In genomic region chr8:94870003-94870402, GRCm38 (mm10) we compare ENCODE assay signal across 9 mouse cellular contexts. TPM values are rescaled to one million over a fixed set of nuclear protein-coding genes. Genes with fewer than 3 reads are reported as not detected.
DNase-seq lines count a peak whose midpoint lies in the region; ATAC-seq and TF ChIP-seq lines count a peak whose summit lies in the region.
"Had no signal": no experiment of that assay in that cellular context is flagged by ENCODE, and none has a peak within 500 bp of the region (broad histone marks: within the 10 kb centered on the region; RNA-seq: fewer than 3 reads in every experiment).

No protein-coding gene starts in this region.

- H3K27ac ChIP-seq in liver, embryonic 12.5 days: no peak overlapping the region
- no peak overlapping the region for H3K27ac ChIP-seq in liver, postnatal 0 days (ENCODE audit: low read depth)
- peak overlapping the region; percentile 70; the same call in 1 of the 2 replicates for H3K27ac ChIP-seq in forebrain, embryonic 16.5 days (ENCODE audit: low read length)
- H3K27ac ChIP-seq in limb, embryonic 10.5 days: peak overlapping the region; percentile 84
- no peak overlapping the region for H3K27ac ChIP-seq in olfactory bulb, adult 2 months (ENCODE audit: insufficient read depth, low read depth, low read length)

- peaks cover 85% of the 10 kb centered on the region for H3K4me1 ChIP-seq in liver, embryonic 12.5 days
- peaks cover 15% of the 10 kb centered on the region for H3K4me1 ChIP-seq in liver, postnatal 0 days (ENCODE audit: insufficient read depth)
- peaks cover 49% of the 10 kb centered on the region for H3K4me1 ChIP-seq in forebrain, embryonic 16.5 days (replicated peaks; ENCODE audit: control insufficient read depth, insufficient read depth, low read length)
- H3K4me1 ChIP-seq in limb, embryonic 10.5 days: peaks cover 64% of the 10 kb centered on the region
- H3K4me1 ChIP-seq in olfactory bulb, adult 2 months (ENCODE audit: control insufficient read depth, insufficient read depth, low read length): peaks cover 53% of the 10 kb centered on the region

- peaks cover 49% of the 10 kb centered on the region for H3K27me3 ChIP-seq in liver, embryonic 12.5 days (replicated peaks)
- H3K27me3 ChIP-seq in liver, postnatal 0 days (ENCODE audit: insufficient read depth, low read length): peaks cover 21% of the 10 kb centered on the region
- no peaks in the 10 kb centered on the region for H3K27me3 ChIP-seq in forebrain, embryonic 16.5 days (replicated peaks; ENCODE audit: control insufficient read depth, insufficient read depth, low read length)
- H3K27me3 ChIP-seq in limb, embryonic 10.5 days (ENCODE audit: low read depth, poor library complexity, severe bottlenecking): peaks cover 13% of the 10 kb centered on the region; the same call in 1 of the 2 replicates
- H3K27me3 ChIP-seq: Patski had no signal

- no peak for TF ChIP-seq CTCF in liver, postnatal 0 days (IDR thresholded peaks at IDR 0.05; ENCODE audit: low read depth)
- no peak for TF ChIP-seq CTCF in olfactory bulb, adult 2 months (IDR thresholded peaks at IDR 0.05; ENCODE audit: insufficient read depth, low read depth, low read length)

- H3K4me2 ChIP-seq in liver, embryonic 12.5 days: peak overlapping the region; percentile 68
- no peak overlapping the region for H3K4me2 ChIP-seq in liver, postnatal 0 days (ENCODE audit: low read depth, low read length)
- H3K4me2 ChIP-seq in forebrain, embryonic 16.5 days (ENCODE audit: low read length): peak overlapping the region; percentile 77

- DNase-seq in liver, postnatal 0 days: no peak
- no peak for DNase-seq in limb, embryonic 10.5 days (ENCODE audit: low spot score)
- no peak for DNase-seq in right cerebral cortex, adult 18-20 months
- DNase-seq in layer of hippocampus, adult 8-10 months (ENCODE audit: low spot score in 2 of 2): no peak
- no peak for DNase-seq in testis, postnatal 14 days (ENCODE audit: low spot score)

- no peak overlapping the region for H3K4me3 ChIP-seq in liver, embryonic 12.5 days
- H3K4me3 ChIP-seq in liver, postnatal 0 days (ENCODE audit: low read depth, low read length): no peak overlapping the region
- H3K4me3 ChIP-seq in forebrain, embryonic 16.5 days (replicated peaks; ENCODE audit: low read length): peak overlapping the region; percentile 66
- peak overlapping the region; percentile 53 for H3K4me3 ChIP-seq in limb, embryonic 10.5 days
- peak overlapping the region; percentile 48 for H3K4me3 ChIP-seq in olfactory bulb, adult 2 months (ENCODE audit: insufficient read depth, low read depth, low read length)

- H3K9me3 ChIP-seq in liver, embryonic 12.5 days (replicated peaks): no peaks in the 10 kb centered on the region
- H3K9me3 ChIP-seq in liver, postnatal 0 days (ENCODE audit: low read length): no peaks in the 10 kb centered on the region
- no peaks in the 10 kb centered on the region for H3K9me3 ChIP-seq in forebrain, embryonic 16.5 days (ENCODE audit: control insufficient read depth, low read length)
- H3K9me3 ChIP-seq in limb, embryonic 10.5 days (replicated peaks): no peaks in the 10 kb centered on the region

- WGBS in liver, embryonic 12.5 days (ENCODE audit: insufficient replicate concordance): 55% methylated on average over 4 of the region's 4 CpGs
- WGBS in liver, postnatal 0 days (ENCODE audit: insufficient replicate concordance): 49% methylated on average over 4 of the region's 4 CpGs
- 8% methylated on average over 4 of the region's 4 CpGs for WGBS in forebrain, embryonic 16.5 days
- WGBS in limb, embryonic 10.5 days: 30% methylated on average over 4 of the region's 4 CpGs
- 16% methylated on average over 4 of the region's 4 CpGs for WGBS in olfactory bulb, adult 2 months

- peaks cover 60% of the 10 kb centered on the region for H3K36me3 ChIP-seq in liver, embryonic 12.5 days
- H3K36me3 ChIP-seq in liver, postnatal 0 days (replicated peaks; ENCODE audit: insufficient read depth, low read length): peaks cover 13% of the 10 kb centered on the region
- peaks cover 11% of the 10 kb centered on the region; the same call in 1 of the 2 replicates for H3K36me3 ChIP-seq in forebrain, embryonic 16.5 days (ENCODE audit: control insufficient read depth, insufficient read depth)
- peaks cover 49% of the 10 kb centered on the region for H3K36me3 ChIP-seq in limb, embryonic 10.5 days

- TF ChIP-seq EP300 in liver, postnatal 0 days (IDR thresholded peaks at IDR 0.05; ENCODE audit: low read depth): no peak

- no peak for ATAC-seq in liver, embryonic 12.5 days
- no peak for ATAC-seq in liver, postnatal 0 days
- no peak for ATAC-seq in forebrain, embryonic 16.5 days
- ATAC-seq: Patski had no signal

- H3K9ac ChIP-seq in liver, embryonic 12.5 days: no peak overlapping the region
- H3K9ac ChIP-seq in liver, postnatal 0 days (replicated peaks): no peak overlapping the region
- H3K9ac ChIP-seq in forebrain, embryonic 16.5 days (replicated peaks; ENCODE audit: low read depth, low read length): peak overlapping the region; percentile 77

- TF ChIP-seq POLR2A in olfactory bulb, adult 2 months (IDR thresholded peaks at IDR 0.05; ENCODE audit: insufficient read depth, low read depth, low read length): no peak

RNA-seq across cellular contexts. Expression of gene Dok4, which starts 6.1 kb away (rescaled TPM):
- polyA plus RNA-seq in liver, embryonic 12.5 days (2016; fragmentation: Nextera tagmentation; extraction: Ambion mirVana): 13.8 and 14.6 TPM in 2 replicates
- 3.5 and 4.5 TPM in 2 replicates for polyA plus RNA-seq in liver, postnatal 0 days (2015; fragmentation: Nextera tagmentation; extraction: Ambion mirVana)
- polyA plus RNA-seq in forebrain, embryonic 16.5 days (2015; fragmentation: Nextera tagmentation; extraction: Ambion mirVana): 75.3 and 81.4 TPM in 2 replicates
- polyA plus RNA-seq in limb, embryonic 10.5 days (2016; fragmentation: Nextera tagmentation; extraction: Ambion mirVana): 23.4 and 33.1 TPM in 2 replicates
- not detected in 2 replicates for polyA plus RNA-seq in olfactory bulb, adult 2 months (2012; ENCODE audit: insufficient read depth, insufficient read length, low replicate concordance, missing spikeins)
- total RNA-seq in layer of hippocampus, adult 8-10 months (2022): 10 to 100 TPM; 18.1 to 22.7 (median 19.8) TPM

RNA-seq across cellular contexts. Expression of gene Polr2c, which starts 12.8 kb away (rescaled TPM):
- 107 and 112 TPM in 2 replicates for polyA plus RNA-seq in liver, embryonic 12.5 days (2016; fragmentation: Nextera tagmentation; extraction: Ambion mirVana)
- polyA plus RNA-seq in liver, postnatal 0 days (2015; fragmentation: Nextera tagmentation; extraction: Ambion mirVana): 50.6 and 52.1 TPM in 2 replicates
- polyA plus RNA-seq in forebrain, embryonic 16.5 days (2015; fragmentation: Nextera tagmentation; extraction: Ambion mirVana): 150 and 153 TPM in 2 replicates
- 201 and 208 TPM in 2 replicates for polyA plus RNA-seq in limb, embryonic 10.5 days (2016; fragmentation: Nextera tagmentation; extraction: Ambion mirVana)
- not detected in 2 replicates for polyA plus RNA-seq in olfactory bulb, adult 2 months (2012; ENCODE audit: insufficient read depth, insufficient read length, low replicate concordance, missing spikeins)
- total RNA-seq in layer of hippocampus, adult 8-10 months (2022): 10 to 100 TPM; 62.9 to 80.4 (median 72.9) TPM

RNA-seq across cellular contexts. Expression of gene Ciapin1, which starts 31.8 kb away (rescaled TPM):
- polyA plus RNA-seq in liver, embryonic 12.5 days (2016; fragmentation: Nextera tagmentation; extraction: Ambion mirVana): 80.9 and 83.4 TPM in 2 replicates
- 36.5 and 39.4 TPM in 2 replicates for polyA plus RNA-seq in liver, postnatal 0 days (2015; fragmentation: Nextera tagmentation; extraction: Ambion mirVana)
- polyA plus RNA-seq in forebrain, embryonic 16.5 days (2015; fragmentation: Nextera tagmentation; extraction: Ambion mirVana): 119 and 148 TPM in 2 replicates
- polyA plus RNA-seq in limb, embryonic 10.5 days (2016; fragmentation: Nextera tagmentation; extraction: Ambion mirVana): 195 and 198 TPM in 2 replicates
- polyA plus RNA-seq in olfactory bulb, adult 2 months (2012; ENCODE audit: insufficient read depth, insufficient read length, low replicate concordance, missing spikeins): not detected in 2 replicates
- 10 to 100 TPM; 62.0 to 88.0 (median 71.0) TPM for total RNA-seq in layer of hippocampus, adult 8-10 months (2022)

RNA-seq across cellular contexts. Expression of gene Coq9, which starts 31.9 kb away (rescaled TPM):
- 55.1 and 57.2 TPM in 2 replicates for polyA plus RNA-seq in liver, embryonic 12.5 days (2016; fragmentation: Nextera tagmentation; extraction: Ambion mirVana)
- polyA plus RNA-seq in liver, postnatal 0 days (2015; fragmentation: Nextera tagmentation; extraction: Ambion mirVana): 65.6 and 66.1 TPM in 2 replicates
- 56.8 and 60.7 TPM in 2 replicates for polyA plus RNA-seq in forebrain, embryonic 16.5 days (2015; fragmentation: Nextera tagmentation; extraction: Ambion mirVana)
- 51.2 and 65.5 TPM in 2 replicates for polyA plus RNA-seq in limb, embryonic 10.5 days (2016; fragmentation: Nextera tagmentation; extraction: Ambion mirVana)
- polyA plus RNA-seq in olfactory bulb, adult 2 months (2012; ENCODE audit: insufficient read depth, insufficient read length, low replicate concordance, missing spikeins): not detected in 2 replicates
- 10 to 100 TPM; 83.6 to 98.9 (median 87.1) TPM for total RNA-seq in layer of hippocampus, adult 8-10 months (2022)

RNA-seq across cellular contexts. Expression of gene Ccdc102a, which starts 47.9 kb away (rescaled TPM):
- 9.1 and 10.0 TPM in 2 replicates for polyA plus RNA-seq in liver, embryonic 12.5 days (2016; fragmentation: Nextera tagmentation; extraction: Ambion mirVana)
- 1.3 and 1.5 TPM in 2 replicates for polyA plus RNA-seq in liver, postnatal 0 days (2015; fragmentation: Nextera tagmentation; extraction: Ambion mirVana)
- polyA plus RNA-seq in forebrain, embryonic 16.5 days (2015; fragmentation: Nextera tagmentation; extraction: Ambion mirVana): 4.6 and 5.7 TPM in 2 replicates
- 27.0 and 32.3 TPM in 2 replicates for polyA plus RNA-seq in limb, embryonic 10.5 days (2016; fragmentation: Nextera tagmentation; extraction: Ambion mirVana)
- polyA plus RNA-seq in olfactory bulb, adult 2 months (2012; ENCODE audit: insufficient read depth, insufficient read length, low replicate concordance, missing spikeins): not detected in 2 replicates
- 1 to 10 TPM; 1.0 to 2.6 (median 1.4) TPM for total RNA-seq in layer of hippocampus, adult 8-10 months (2022)

Comparison
In these comparisons a context has a peak if more than half of its experiments do, and no peak if none do; other contexts are left out.
1. H3K27ac ChIP-seq: peak in forebrain, embryonic 16.5 days (single experiment) and limb, embryonic 10.5 days (single experiment); none in liver, embryonic 12.5 days (single experiment), liver, postnatal 0 days (single experiment) and olfactory bulb, adult 2 months (single experiment).
2. H3K4me3 ChIP-seq: peak in forebrain, embryonic 16.5 days (single experiment), limb, embryonic 10.5 days (single experiment) and olfactory bulb, adult 2 months (single experiment); none in liver, embryonic 12.5 days (single experiment) and liver, postnatal 0 days (single experiment).